Mouse (Mus musculus): Measurements from ENCODE around the gene Tns1.

Gene Tns1

DNA sequence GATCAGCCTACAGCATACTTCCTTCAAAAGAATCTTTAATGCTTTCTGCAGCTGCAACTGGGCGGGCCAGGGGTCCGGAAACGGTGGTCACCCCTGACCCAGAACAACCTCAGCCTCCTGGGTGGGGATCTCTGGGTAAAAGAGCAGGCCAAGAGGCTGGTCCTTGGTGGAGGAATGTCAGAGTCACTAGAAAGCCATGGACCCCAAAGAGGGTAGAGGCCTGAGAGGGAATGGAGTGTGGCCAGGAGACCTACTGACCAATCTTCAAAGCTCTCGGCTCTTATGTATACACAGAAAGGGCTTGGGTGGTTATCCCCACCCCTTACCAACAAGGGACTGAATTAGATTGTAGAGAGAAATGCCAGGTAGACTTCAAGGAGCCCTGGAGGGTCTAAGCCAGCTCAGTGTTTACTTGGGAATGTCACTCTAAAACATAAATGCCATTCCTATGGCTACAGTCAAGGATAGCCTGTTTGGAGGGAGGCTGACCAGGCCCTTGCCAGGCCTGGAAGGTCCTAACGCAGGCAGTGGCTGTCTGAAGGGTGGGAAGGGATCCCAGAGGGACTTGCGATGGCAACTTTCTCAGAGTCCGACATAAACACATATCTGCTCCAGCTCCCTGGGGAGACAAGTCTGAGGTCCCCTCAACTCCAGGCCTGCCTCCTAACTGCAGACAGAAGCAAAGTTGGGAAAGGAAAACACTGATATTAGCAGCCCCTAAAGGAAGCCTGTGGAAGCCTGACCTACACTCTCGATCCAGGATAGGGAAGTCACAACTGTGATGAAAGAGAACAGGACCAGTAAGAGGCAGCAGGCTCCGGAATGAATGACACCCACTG, 92.3 kb downstream of the Tns1 start:
- DNase-seq = peak in 1 of 2 experiments; percentile 49

DNA sequence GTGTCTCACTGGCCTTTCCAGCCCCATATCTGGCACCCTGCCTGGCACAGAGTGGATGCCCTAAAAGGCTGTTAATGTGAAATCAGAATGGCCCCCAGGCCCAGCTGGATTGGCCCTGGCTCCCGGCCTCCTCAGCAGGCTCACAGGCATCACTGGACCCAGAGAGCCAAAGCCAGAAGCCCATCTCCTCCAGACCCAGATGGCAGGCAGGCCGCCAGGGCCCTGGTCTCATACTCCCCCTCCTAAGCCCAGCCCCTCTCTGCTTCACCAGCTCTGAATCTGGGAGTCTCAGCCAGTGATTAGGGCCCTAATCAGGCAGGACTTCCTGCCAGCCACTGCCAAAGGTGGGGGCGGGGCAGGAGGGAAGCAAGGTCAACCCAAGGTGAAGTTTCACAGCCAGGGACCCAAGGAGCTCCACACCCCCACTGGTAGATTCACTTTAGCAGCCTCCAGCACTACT, 93.3 kb downstream of the Tns1 start:
- peak; percentile 91 to 94 for DNase-seq

DNA sequence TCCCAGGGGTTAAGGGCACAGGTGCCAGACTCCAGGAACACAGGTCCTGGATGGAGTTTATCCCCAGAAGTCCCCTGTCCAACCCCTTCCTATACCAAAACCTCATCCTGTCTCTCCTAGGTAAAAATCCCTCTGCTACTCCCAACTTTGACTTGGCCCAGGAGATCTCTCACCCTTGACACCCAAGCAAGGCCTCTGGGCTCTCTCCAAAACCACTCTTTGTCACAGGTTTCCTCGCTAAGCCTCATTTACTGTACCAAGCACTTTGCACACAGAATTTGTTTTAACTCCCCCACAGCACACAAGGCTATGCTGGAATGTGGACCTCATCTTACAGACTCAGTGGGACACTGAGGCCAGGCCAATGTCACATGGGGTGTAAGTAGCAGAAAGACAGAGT, 94.0 kb downstream of the Tns1 start:
- no peak for DNase-seq

DNA sequence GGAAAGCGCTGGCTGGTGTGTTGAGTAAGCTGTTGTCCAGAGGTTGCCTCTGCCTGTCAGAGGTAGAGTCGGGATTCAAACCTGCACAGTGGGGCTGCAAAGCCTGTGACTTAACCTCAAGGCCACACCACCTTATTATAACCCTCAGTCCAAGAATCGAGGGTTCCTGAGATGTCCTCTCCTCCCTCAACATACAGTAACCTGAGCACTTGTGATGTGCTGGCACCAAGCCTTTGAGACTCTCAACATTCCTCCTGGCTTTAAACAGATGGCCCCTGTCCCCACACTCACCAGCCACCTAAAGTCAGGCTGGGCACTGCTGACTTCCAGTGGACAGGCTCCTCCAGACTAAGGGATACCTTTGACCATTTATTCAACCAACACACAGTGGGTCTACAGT, 94.6 kb downstream of the Tns1 start:
- DNase-seq = no peak

DNA sequence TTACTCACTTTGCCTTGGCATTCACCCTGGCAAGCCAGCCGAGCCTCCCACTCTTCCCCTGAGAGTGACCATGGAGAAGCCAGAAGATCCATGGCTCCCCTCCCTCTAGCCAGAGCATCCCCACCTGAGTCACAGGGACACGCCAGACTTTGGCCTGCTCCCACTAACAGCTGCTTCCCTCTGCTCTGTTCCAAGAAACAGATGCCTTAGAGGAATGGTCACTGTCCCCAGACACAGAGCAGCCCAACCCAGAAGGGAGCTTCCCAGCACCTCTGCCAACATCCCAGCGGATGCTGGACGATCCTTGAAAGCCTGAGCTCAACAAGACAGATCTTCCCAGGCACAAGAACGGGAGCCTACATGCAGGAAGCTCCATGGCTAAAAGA, 95.4 kb downstream of the Tns1 start:
- peak; percentile 70 to 75 for DNase-seq

DNA sequence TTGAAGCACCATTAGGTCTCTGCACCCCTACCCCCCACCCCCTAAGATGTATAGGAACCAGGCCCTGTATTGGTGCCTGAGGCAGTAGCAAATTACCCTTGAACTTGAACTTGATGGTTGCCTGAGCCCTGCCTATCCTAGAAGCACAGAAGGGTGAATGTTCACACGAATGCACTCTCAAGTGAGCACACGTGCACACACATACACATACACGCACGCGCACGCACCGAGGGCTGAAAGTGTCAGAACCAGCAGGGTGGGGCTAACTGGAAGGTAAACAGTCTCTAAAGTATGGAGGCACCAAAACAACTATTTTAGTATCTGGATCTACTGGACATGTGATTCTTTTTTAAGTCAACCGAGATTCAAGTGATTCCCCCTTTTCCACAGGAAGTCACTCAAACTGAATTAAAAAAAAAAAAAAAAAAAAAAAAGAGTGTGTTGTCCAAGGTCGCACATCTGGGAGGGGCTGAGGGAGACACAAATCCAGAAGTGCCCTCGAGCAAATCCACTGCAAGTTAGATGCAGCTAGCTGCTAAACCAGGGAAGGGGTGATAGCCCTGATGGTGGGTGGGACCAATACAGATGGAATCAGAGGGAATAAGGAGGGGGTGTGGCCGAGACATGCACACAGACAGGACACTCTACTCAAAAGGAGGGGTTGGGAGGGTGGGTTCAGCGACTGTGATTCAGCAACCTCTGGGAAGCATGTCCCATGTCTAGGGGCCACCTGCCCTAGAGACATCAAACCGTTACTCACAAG, 96.0 kb downstream of the Tns1 start:
- DNase-seq = no peak

DNA sequence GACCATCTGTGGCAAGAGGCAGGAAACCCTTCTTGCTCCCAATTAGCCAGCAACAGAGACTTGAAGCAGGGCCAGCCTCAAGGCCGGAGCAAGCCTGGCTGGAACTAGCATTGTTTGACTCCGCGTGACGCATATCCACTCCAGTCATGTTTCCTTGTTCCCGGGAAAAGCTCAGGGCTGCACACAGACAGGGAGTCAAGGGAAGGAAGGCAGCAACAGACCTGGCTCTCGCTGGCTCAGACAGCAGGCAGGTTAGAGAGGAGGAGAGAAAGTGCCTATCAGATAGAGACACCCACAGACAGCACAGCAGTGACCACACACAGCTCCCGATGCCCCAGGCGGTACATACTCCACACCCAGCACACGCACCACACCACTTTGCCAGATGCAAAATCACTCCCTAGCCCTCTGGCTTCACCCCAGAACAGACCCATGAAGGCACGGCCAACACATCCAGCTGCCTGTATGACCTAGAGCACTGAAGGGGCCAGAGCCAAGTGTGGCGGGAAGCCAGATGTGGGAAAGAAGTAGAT, 96.6 kb downstream of the Tns1 start:
- DNase-seq = peak; percentile 79 to 92

DNA sequence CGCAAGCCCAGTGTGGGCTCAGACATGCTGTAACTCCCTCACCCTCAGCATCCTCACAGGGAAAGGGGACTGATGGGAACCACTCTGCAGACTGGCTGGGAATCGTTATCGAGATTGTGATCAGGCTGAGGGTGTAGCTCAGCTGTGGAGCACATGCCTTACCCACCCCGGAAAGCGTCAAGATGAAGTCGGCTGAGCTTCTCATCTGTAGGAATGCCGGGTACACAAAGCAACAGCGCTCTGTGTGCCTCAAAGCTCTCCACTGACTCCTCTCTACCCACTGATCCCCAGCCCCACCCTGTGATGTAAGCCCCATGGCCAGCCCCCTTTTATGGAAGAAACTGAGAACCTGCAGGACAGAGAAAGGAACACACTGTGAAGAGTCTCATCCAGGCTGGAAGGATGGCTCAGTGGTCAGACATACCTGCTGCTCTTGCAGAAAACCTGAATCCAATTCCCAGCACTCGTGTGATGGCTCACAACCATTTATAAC, 97.5 kb downstream of the Tns1 start:
- no peak for DNase-seq

DNA sequence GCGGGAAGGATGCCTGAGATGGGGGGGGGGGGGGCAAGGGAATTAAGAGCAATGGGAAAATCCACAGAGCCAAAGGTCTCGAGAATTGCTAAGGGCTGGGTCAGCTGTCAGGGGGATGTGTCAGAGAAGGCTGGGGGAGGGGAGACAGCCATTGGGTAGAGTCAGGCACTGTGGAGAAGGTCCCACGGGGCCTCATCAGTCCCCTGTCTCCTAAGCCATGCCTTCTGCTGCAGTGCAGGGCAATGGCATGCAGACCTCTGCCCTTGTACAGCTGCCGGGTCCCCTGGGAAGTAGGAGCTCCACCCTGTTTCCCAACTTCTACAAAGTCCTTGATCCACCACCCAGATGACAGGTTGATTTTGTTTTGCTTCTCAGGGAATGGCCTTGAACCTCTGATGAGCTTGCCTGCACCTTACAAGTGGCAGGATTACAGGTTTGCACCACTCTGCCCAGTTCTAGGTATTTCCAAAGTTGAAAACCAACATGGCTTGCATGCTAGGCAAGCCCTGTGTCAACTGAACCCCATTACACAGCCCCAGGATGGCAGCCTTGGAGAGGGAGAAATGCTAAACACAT, 98.5 kb downstream of the Tns1 start:
- peak; percentile 77 to 79 for DNase-seq

DNA sequence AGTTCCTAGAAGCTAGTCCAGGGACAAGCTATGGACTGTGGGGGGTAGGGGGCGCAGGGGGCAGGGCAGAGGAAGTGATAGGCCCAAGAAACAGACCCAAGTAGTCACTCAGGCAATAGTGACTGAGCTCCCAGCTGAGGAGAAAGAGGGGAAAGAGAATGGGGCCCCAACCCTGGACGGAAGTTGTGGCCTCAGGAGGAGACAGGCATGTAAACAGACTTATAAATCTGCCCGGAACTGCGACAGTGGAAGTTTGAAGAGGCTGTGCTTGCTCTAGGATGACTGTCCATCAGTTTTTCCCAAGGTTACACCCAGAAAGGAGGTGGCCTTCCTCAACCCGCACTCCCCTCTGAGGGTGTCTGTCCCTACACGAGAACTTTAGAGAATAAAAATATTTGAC, 99.0 kb downstream of the Tns1 start:
- peak; percentile 57 to 75 for DNase-seq

DNA sequence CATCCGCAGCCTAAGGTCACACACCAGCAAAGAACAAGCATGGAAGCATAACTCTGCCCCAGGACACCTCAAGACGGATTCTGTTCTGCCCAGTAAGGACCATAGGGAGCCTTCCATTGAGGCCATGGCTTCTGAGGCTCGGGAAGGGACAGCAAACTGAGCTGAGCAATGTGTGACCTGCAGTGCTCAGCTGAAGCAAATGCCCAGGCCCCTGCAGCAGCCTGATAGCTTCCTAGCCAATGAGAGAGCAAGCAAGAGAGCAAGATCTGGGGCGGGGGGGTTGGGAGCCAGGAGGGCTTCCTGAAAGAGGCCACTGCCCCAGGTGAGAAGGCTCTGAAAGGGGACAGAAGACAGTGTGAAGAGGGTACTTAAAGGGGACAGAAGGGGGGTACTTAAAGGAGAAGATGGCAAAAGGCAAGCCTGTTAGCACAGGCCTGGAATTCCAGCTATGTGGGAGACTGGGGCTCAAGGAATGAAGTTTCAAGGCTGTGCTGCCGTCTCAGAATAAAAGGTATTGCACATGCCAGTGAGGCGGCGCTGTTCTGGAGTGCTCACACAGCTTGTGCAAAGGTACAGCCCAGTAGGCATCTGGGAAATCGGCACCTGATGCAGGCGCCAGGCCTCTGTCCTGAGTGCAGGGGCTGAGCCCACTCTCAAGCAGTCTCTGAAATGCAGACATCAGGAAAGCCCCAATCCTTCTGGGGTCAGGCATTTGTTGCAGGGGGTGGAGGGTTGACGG, 99.6 kb downstream of the Tns1 start:
- peak in 1 of 2 experiments; percentile 60 for DNase-seq

DNA sequence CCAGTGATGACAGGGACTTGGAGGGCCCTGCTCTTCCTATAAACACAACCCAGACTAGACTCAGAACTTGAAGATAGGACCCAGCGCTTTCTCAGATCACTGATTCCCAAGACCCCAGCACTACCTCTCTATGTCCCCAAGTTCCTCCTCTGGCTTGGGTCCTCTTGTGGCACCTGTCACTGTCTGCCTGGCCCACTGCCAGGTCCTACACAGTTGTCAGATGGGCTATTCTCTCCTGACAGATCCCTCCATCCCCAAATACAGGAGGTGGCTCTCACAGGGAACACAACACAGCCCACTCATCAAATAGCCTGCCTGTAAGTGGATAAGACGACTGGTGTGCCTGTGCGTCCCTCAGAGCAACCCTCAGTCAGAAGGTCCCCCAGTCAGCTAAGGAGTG, 101.3 kb downstream of the Tns1 start:
- peak in 1 of 2 experiments; percentile 60 for DNase-seq

DNA sequence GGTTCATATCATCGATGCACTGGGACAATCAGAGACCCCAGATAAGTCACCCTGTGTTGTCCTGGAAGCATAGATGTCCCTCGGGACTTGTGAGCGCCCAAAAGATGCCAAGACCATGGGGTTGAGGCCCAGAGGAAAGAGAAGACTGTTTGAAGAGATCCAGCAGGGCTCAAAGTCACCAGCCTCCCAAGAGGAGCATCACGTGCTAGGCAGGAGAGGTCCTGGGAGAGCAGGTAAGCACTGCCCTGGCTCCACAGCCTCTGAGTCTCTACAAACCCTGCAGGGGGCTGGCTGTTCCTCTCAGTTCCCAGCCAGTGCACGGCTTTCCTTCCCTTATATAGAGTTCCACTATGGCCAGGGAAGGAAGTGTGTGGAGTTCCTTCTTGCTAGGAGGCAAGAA, 101.7 kb downstream of the Tns1 start:
- peak in 1 of 2 experiments; percentile 53 for DNase-seq

DNA sequence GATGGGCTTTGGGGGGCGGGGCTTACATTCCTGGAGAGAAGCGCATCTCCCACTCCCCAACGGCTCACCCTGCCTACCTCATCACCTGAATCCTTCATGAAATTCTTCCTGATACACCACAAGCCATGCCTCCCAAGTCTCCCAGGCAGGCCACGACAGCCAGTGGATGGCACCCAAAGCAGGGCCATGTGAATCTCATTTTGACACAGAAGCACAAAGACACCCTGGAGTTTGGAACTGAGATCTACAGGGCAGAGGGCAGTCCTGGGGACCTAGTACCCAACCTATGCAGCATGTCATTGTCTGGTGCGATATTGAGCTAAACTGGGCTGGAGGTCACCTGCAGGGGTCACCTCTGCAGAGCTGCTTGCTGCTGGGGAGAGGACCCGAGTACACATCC, 104.0 kb downstream of the Tns1 start:
- DNase-seq = peak in 1 of 2 experiments; percentile 54

DNA sequence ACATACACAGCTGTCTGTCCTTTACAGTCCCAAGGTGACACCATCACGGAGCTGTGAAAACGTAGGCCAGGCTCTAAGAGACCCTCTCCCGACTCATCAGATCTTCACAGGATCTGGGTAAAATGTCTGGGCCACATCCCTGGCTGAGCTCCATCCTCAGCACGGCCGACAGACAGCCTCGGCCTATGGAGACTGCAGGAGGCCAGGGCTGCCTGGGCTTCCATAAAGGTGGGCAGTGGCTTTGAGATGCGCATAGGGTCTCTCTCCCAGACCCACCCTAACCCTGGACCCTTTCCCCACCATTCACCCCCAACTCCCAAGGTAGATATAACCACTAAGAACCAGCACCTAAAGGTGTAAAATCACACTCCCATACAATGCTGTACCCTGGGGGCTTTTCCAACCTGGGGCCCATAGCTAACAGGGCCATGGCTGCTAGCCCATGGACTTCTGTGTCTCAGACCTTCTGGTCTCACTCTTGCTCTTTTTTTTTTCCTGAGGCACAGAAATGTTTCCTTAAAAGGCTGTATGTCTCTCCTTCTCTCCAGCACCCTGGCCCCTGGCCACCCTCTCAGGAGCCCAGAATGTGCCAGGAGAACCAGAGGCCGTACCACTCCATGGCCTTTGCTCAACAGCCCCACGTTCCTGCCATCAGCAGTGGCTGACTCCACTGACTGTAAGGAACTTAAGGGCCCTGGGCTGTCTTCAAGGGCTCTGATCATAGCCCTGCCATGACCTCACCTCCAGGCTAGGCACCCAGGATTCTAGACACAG, 106.7 kb downstream of the Tns1 start:
- DNase-seq = peak in 1 of 2 experiments; percentile 81

DNA sequence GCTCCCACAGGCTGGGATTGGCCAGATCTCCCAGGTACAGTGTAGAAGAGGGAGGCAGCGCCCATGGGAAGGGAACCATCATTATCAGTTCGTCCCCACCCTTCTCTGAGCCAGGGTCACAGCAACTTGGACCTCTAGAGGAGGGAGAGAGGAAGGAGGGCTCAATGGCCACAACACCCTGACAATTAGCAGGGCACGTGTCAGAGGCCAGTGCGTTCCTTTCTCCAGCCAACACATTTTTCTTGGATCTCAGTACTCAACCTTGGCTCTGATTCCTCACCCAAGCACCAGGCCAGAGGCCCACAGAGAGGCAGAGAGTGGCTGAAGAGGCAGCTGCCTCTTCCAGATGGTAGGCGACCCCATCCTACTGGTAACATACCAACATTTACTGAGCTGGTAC, 107.6 kb downstream of the Tns1 start:
- DNase-seq = peak; percentile 75 to 87

DNA sequence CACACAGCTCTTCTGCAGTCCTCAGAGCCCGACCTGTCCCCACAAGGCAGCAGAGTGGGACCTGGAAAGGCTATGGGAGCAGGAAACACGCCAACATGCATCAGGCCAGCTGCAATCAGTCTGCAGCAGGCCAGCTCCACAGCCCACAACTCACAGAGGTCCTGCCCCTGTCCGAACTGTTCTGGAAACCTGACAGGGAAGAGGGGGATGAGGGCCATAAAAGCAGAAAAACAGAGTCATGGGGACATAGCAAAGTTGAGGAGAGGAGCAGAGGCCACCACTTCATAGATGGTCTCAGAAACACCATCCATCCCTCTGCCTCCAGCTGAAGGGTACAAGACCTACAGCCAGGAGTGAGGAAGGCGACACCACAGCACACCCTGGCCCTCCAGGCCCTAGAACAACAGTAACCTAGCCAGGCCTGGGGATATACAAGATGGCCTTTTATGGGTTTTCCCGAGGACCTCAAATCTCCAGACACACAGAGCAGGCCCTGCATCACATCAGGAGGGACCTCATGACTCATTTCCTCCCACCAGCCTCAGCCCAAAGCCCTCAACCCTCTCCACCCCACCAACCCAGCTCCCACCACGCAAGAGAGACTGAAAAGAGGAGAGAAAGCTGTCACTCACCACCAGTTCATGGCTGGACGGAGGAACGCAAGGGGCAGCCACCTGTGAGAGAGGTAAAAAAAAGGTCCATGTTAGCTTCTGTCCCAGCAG, 108.6 kb downstream of the Tns1 start:
- DNase-seq = peak in 1 of 2 experiments; percentile 72

DNA sequence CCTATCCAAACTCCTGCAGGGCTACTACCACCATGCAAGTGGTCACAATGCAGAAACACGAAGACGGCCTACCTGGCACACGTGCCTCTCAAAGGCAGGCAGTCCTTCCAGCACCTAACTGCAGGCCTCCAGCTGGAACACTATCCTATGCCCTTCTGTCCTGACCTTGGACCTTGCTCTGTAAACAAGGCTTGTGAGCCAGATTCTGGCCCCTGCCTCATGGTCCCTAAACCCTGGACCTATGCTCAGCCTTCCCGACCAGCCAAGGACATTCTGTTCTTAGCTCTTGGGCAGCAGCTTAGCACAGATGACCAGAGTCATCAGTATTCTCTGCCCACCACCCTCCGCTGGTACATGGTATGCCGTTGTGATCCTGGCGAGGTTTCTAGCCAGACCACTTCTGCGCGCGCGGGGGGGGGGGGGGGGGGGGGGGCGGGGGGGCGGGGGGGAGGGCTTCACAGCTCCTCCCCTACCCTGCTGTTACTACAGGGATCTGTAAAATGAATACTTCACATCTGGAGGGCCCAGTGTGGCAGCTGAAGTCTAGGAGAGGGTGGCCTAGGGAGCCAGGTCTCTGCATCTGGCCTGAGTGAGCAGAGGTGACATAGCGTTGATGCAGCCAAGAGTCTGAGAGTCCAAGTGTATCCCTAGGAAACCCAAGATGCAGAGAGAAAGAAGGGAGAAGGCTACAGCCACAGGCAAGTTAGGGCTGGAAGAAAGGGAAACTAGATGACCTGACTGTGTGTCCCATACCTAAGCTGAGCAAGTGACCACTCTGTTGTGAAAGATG, 109.5 kb downstream of the Tns1 start:
- peak; percentile 85 to 97 for DNase-seq

DNA sequence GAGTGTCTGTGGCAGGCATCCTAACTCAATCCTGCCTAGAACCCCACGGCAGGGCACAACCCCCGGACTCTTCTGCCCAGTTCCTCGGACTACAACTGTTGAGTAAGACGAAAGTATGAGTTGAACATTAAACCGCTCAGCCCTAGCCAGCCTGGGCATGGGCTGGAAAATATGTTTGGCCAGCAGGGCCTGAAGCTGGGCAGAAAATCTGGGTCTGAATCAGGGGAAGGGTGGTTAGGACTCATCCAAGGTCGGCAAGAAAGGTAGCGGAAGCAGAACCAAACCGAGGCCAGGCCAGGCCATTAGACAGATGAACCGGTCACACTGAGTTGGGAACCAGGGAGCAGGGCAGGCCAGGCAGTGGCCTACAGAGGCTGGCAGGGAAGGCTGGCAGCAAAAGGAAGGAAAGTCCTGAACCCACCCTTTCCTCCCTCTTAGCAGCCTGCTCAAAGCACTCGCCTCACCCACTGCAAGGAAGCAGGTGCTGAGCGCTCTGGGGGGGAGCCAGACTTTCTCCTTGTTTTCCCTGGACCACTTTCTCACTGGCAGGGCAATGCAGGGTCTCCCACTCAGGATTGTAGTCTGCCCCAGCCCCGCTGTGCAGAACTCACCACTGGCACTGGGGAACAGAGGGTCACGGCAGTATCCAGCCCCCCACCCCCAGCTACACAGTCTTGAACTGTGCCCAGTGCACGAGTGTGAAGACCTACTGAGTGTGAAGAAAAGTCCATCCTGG, 110.8 kb downstream of the Tns1 start:
- peak; percentile 82 to 94 for DNase-seq
